Mouse (Mus musculus): Measurements from ENCODE around the gene Ran.

DNA sequence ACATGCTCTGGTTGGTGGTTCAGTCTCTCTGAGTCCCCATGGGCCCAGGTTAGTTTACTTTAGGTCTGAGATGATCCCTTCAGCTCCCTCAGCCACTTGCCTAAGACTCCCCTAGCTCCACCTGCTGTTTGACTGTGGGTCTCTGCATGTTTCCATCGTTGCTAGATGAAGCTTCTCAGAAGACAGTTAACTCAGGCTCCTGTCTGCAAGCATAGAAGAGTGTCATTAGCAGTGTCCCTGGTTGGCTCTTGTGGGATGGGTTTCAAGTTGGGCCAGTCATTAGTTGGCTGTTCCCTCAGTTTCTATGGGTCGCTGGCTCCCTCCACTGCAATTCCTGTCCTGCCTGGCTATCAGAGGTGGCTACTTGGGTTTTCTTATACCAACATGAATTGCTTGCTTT is 5.2 kb downstream of the Ran start:
- no peak for TF ChIP-seq POLR2A (IDR thresholded peaks at IDR 0.05; ENCODE audit: insufficient read depth, low read depth, low read length)
- no peak for TF ChIP-seq CTCF (IDR thresholded peaks at IDR 0.05; ENCODE audit: insufficient read depth, low read depth, low read length)

Data from olfactory bulb, adult 2 months (tissue).